Mouse (Mus musculus) thymus, adult 18-20 months (tissue): Measurements from ENCODE around the gene Grm2.

Source experiments
- DNase-seq, 2 experiments: peaks; one replicate each; pipeline ENCODE4 v3.0.0; 2022; ENCODE audit warnings: mixed read lengths in 2 of 2

Gene Grm2

GRCm38 (mm10) chr9:106655884-106656720, at the start of gene Grm2:
Gene Grm2 (minus strand): TSS chr9:106656082.
- DNase-seq, result no peak

- DNase-seq, result no peak
These were observed 37.1 kb upstream of the Grm2 start for GRCm38 (mm10) chr9:106692973-106693481.

- no peak for DNase-seq
These were observed 33.0 kb upstream of the Grm2 start for GRCm38 (mm10) chr9:106688834-106689233.

- DNase-seq, result peak; percentile 35 to 55
These were observed 31.2 kb upstream of the Grm2 start for GRCm38 (mm10) chr9:106686983-106687650.

GRCm38 (mm10) chr9:106685249-106686101, 29.6 kb upstream of the Grm2 start, which contains the start of gene Tex264:
Gene Tex264 (minus strand): TSS chr9:106685927.
- peak; percentile 82 to 85 for DNase-seq

GRCm38 (mm10) chr9:106684918-106685248, 29.0 kb upstream of the Grm2 start:
- DNase-seq, result no peak

GRCm38 (mm10) chr9:106684093-106684872, 28.4 kb upstream of the Grm2 start:
- no peak for DNase-seq

- DNase-seq, result no peak
These were observed 25.1 kb upstream of the Grm2 start for GRCm38 (mm10) chr9:106681026-106681425.

- no peak for DNase-seq
These were observed 22.4 kb upstream of the Grm2 start for GRCm38 (mm10) chr9:106678242-106678641.

GRCm38 (mm10) chr9:106677702-106678101, 21.8 kb upstream of the Grm2 start:
- DNase-seq, result no peak

GRCm38 (mm10) chr9:106676571-106676970, 20.7 kb upstream of the Grm2 start:
- no peak for DNase-seq

GRCm38 (mm10) chr9:106675965-106676364, 20.1 kb upstream of the Grm2 start:
- DNase-seq, result no peak

- DNase-seq, result peak; percentile 47 to 55
These were observed 19.6 kb upstream of the Grm2 start for GRCm38 (mm10) chr9:106675480-106675879.

GRCm38 (mm10) chr9:106673860-106674259, 18.0 kb upstream of the Grm2 start:
- no peak for DNase-seq

- no peak for DNase-seq
These were observed 9.0 kb upstream of the Grm2 start for GRCm38 (mm10) chr9:106664856-106665255.

GRCm38 (mm10) chr9:106664433-106664832, 8.6 kb upstream of the Grm2 start:
- no peak for DNase-seq

GRCm38 (mm10) chr9:106663200-106663599, 7.3 kb upstream of the Grm2 start:
- no peak for DNase-seq

GRCm38 (mm10) chr9:106659935-106660334, 4.1 kb upstream of the Grm2 start:
- no peak for DNase-seq

- DNase-seq, result no peak
These were observed 3.6 kb upstream of the Grm2 start for GRCm38 (mm10) chr9:106659441-106659840.

GRCm38 (mm10) chr9:106657592-106657991, 1.7 kb upstream of the Grm2 start:
- DNase-seq, result no peak

GRCm38 (mm10) chr9:106656820-106657219, 938 bp upstream of the Grm2 start:
- DNase-seq, result no peak

GRCm38 (mm10) chr9:106652720-106653119, 3.2 kb downstream of the Grm2 start:
- DNase-seq, result no peak
